Mouse (Mus musculus): ENCODE measurements around the gene Epha2.

DNA sequence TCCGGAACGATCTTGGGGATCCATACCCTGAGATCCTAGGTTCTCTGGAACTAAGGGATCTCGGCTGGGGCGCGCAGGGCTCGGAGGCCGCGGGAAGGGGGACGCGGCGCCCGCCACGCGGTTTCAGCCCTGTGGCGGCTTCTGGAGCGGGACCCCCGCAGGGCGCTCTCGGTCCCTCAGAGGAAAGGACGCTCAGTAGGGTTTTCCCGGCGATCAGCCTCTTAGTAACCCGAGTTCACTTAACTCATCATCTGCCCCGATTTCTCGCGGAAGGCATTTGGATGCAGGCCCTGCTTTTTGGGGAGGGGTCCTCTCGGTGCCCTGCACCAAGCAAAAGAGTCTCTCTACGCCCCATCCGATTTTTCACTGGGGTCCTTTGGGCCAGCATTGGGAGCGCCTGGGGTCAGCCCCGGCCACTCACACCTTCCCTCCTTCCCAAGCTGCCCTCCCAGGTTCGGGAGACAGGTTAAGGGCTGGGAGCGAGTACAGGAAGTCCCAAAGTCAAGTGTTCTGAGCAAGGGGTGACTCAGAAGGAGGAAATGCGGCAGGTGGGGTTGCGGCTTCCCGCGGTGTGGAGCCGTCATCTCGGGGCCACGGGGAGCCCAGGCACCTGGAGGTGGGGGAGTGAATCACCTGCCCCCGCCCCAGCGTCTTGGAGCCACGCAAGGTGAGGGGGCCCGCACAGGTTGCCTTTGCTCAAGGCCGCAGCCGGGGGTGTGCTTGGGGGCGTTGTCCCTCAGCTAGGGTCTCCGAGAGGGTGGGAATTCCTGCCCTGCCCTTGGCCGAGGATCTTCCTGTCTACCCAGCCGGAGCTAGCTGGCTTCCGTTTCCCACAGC is 769 bp downstream of the Epha2 start:
- TF ChIP-seq ZNF384 (IDR thresholded peaks at IDR 0.05; ENCODE audit: low read depth, low read length) (no peak), HCFC1 (IDR thresholded peaks at IDR 0.05; ENCODE audit: borderline replicate concordance, insufficient read depth, low read length) (no peak), ZC3H11A (IDR thresholded peaks at IDR 0.05; ENCODE audit: borderline replicate concordance, low read depth, low read length) (no peak)
